In genomic region chr9:10528692-10529091, GRCm38 (mm10) we compare ENCODE assay signal across 12 mouse cellular contexts.
"Had no signal": no experiment of that assay in that cellular context is flagged by ENCODE, and none has a peak within 500 bp of the region (broad histone marks: within the 10 kb centered on the region; RNA-seq: fewer than 3 reads in every experiment).

No protein-coding gene starts in this region.

- H3K9me3 ChIP-seq: limb, embryonic 10.5 days; liver, embryonic 15.5 days; stomach, embryonic 15.5 days had no signal

- H3K4me3 ChIP-seq: left cerebral cortex, adult 2 months; limb, embryonic 10.5 days; liver, embryonic 15.5 days; stomach, embryonic 15.5 days had no signal

- H3K4me1 ChIP-seq: liver, embryonic 15.5 days; stomach, embryonic 15.5 days had no signal

- H3K4me2 ChIP-seq: liver, embryonic 11.5 days; liver, embryonic 15.5 days; stomach, embryonic 15.5 days had no signal

- ATAC-seq: lung, postnatal 0 days had no signal

- DNase-seq: kidney, adult 8-10 months; kidney, postnatal 25 days; lung, adult 2 months; lung, postnatal 36 days; thymus, adult 2 months; thymus, postnatal 25 days had no signal

- H3K9ac ChIP-seq: liver, embryonic 15.5 days; stomach, embryonic 15.5 days had no signal

- H3K27me3 ChIP-seq: liver, embryonic 15.5 days; stomach, embryonic 15.5 days had no signal

- H3K27ac ChIP-seq: left cerebral cortex, adult 2 months; limb, embryonic 10.5 days; liver, embryonic 15.5 days; stomach, embryonic 15.5 days had no signal

- H3K36me3 ChIP-seq: limb, embryonic 10.5 days; liver, embryonic 15.5 days; stomach, embryonic 15.5 days had no signal
